Mouse (Mus musculus): ENCODE measurements at regions not wholly inside any gene's neighbourhood (a gene's known extent, or its start where the extent isn't known, plus 50 kb on each side); places are given as distances from the start of the nearest gene placed in this dataset.
A peak's percentile ranks its signal among the peaks of the same experiment; 100 is the strongest.

- H3K27ac ChIP-seq: no peak overlapping the region
- TF ChIP-seq CTCF (IDR thresholded peaks at IDR 0.05; ENCODE audit: low read depth): no peak
- H3K9me3 ChIP-seq (ENCODE audit: low read length): no peaks in the 10 kb centered on the region
- no peak overlapping the region for H3K4me3 ChIP-seq (ENCODE audit: low read length)
- DNase-seq (ENCODE audit: low spot score) (peak; percentile 5), ATAC-seq (peak; percentile 43)
- WGBS: 82% methylated on average over 4 of the region's 4 CpGs
- H3K4me1 ChIP-seq (ENCODE audit: insufficient read depth, low read length): no peaks in the 10 kb centered on the region
- H3K4me2 ChIP-seq (ENCODE audit: low read depth, low read length): no peak overlapping the region
- no peaks in the 10 kb centered on the region for H3K36me3 ChIP-seq (ENCODE audit: insufficient read depth, low read length)
- H3K9ac ChIP-seq (replicated peaks; ENCODE audit: low read length): no peak overlapping the region
- H3K27me3 ChIP-seq (ENCODE audit: insufficient read depth, low read length): no peaks in the 10 kb centered on the region
Measured at GRCm38 (mm10) chr14:111553891-111554290, 121.0 kb upstream of the Slitrk5 start.

DNA sequence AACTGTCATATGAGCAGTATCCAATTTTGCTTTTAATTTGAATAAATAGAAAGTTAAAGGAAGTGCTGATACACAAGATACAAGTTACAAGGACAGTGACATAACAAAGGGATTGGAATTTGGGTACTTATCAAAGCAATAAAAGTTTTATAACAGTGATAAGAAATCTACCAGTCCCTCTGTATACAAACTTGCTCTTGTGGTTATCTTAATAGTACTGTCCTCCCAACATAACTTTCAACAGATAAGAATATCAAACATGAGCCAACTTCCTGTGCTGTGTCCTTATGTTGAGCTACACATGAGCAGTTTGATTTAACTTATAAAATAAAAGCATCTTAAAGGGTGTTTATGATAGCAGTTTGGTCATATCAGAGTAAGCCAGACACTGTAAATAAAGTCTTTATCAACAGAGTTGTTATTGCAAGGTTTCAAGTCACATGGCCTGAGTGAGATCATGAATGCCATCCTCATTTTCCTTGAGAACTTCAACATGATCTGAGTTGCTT lies 105.5 kb upstream of the Slitrk5 start:
- no peak for DNase-seq (ENCODE audit: low spot score)
- H3K9ac ChIP-seq (replicated peaks; ENCODE audit: low read length): no peak overlapping the region
- H3K27me3 ChIP-seq (ENCODE audit: insufficient read depth, low read length): no peaks in the 10 kb centered on the region
- no peaks in the 10 kb centered on the region for H3K9me3 ChIP-seq (ENCODE audit: low read length)
- TF ChIP-seq CTCF (IDR thresholded peaks at IDR 0.05; ENCODE audit: low read depth): no peak
- H3K36me3 ChIP-seq (ENCODE audit: insufficient read depth, low read length): no peaks in the 10 kb centered on the region
- H3K4me1 ChIP-seq (ENCODE audit: insufficient read depth, low read length): no peaks in the 10 kb centered on the region
- H3K4me2 ChIP-seq (ENCODE audit: low read depth, low read length): no peak overlapping the region
- H3K27ac ChIP-seq: no peak overlapping the region
- H3K4me3 ChIP-seq (ENCODE audit: low read length): no peak overlapping the region
- ATAC-seq: no peak

DNA sequence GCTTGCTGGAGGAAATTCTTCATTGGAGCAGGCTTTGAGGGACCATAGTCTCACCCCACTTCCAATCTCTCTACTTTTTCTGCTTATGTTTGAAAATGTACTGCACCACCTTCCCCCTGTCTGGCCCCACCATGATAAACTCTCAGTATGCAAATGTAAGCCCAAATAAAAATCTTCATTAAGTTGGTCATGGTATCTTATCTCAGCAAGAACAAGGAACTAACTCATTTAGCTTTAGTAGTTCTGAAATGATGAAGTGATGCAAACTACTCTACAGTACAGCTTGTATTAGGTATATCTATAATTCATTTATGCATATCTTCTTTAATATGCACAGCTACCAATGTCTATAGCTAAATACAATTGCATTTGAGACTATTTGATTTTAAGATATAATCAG lies 97.4 kb upstream of the Slitrk5 start:
- H3K4me3 ChIP-seq (ENCODE audit: low read length): no peak overlapping the region
- no peaks in the 10 kb centered on the region for H3K9me3 ChIP-seq (ENCODE audit: low read length)
- no peak for TF ChIP-seq CTCF (IDR thresholded peaks at IDR 0.05; ENCODE audit: low read depth)
- H3K4me2 ChIP-seq (ENCODE audit: low read depth, low read length): no peak overlapping the region
- H3K9ac ChIP-seq (replicated peaks; ENCODE audit: low read length): no peak overlapping the region
- DNase-seq (ENCODE audit: low spot score): no peak
- no peaks in the 10 kb centered on the region for H3K4me1 ChIP-seq (ENCODE audit: insufficient read depth, low read length)
- no peaks in the 10 kb centered on the region for H3K27me3 ChIP-seq (ENCODE audit: insufficient read depth, low read length)
- no peak for ATAC-seq
- H3K27ac ChIP-seq: no peak overlapping the region
- no peaks in the 10 kb centered on the region for H3K36me3 ChIP-seq (ENCODE audit: insufficient read depth, low read length)

- WGBS: 74% methylated on average over 6 of the region's 6 CpGs
- TF ChIP-seq CTCF (IDR thresholded peaks at IDR 0.05; ENCODE audit: low read depth): peak; percentile 30
- no peak overlapping the region for H3K27ac ChIP-seq
- H3K27me3 ChIP-seq (ENCODE audit: insufficient read depth, low read length): no peaks in the 10 kb centered on the region
- H3K4me2 ChIP-seq (ENCODE audit: low read depth, low read length): no peak overlapping the region
- ATAC-seq (no peak), DNase-seq (ENCODE audit: low spot score) (peak; percentile 30)
- H3K36me3 ChIP-seq (ENCODE audit: insufficient read depth, low read length): no peaks in the 10 kb centered on the region
- H3K4me1 ChIP-seq (ENCODE audit: insufficient read depth, low read length): no peaks in the 10 kb centered on the region
- no peaks in the 10 kb centered on the region for H3K9me3 ChIP-seq (ENCODE audit: low read length)
- no peak overlapping the region for H3K4me3 ChIP-seq (ENCODE audit: low read length)
- H3K9ac ChIP-seq (replicated peaks; ENCODE audit: low read length): no peak overlapping the region
Measured at GRCm38 (mm10) chr14:111583076-111583475, 91.8 kb upstream of the Slitrk5 start.

- DNase-seq (ENCODE audit: low spot score) (peak; percentile 10), ATAC-seq (no peak)
- 44% methylated on average over 1 of the region's 1 CpGs for WGBS
Measured at GRCm38 (mm10) chr14:111616824-111617223, 58.1 kb upstream of the Slitrk5 start.

GRCm38 (mm10) chr14:111620821-111621220 lies 54.1 kb upstream of the Slitrk5 start:
- Histone ChIP-seq H3K27ac (no peak overlapping the region), H3K4me3 (ENCODE audit: low read length) (no peak overlapping the region), H3K9me3 (ENCODE audit: low read length) (no peaks in the 10 kb centered on the region), H3K4me1 (ENCODE audit: insufficient read depth, low read length) (no peaks in the 10 kb centered on the region), H3K9ac (replicated peaks; ENCODE audit: low read length) (no peak overlapping the region), H3K36me3 (ENCODE audit: insufficient read depth, low read length) (no peaks in the 10 kb centered on the region), H3K27me3 (ENCODE audit: insufficient read depth, low read length) (no peaks in the 10 kb centered on the region), H3K4me2 (ENCODE audit: low read depth, low read length) (no peak overlapping the region)
- WGBS: 79% methylated on average over 2 of the region's 2 CpGs
- ATAC-seq (no peak), DNase-seq (ENCODE audit: low spot score) (no peak)
- TF ChIP-seq CTCF (IDR thresholded peaks at IDR 0.05; ENCODE audit: low read depth): no peak

More at GRCm38 (mm10) chr14:111616824-111617223, 58.1 kb upstream of the Slitrk5 start:
- H3K9me3 ChIP-seq (ENCODE audit: low read length): no peaks in the 10 kb centered on the region
- TF ChIP-seq CTCF (IDR thresholded peaks at IDR 0.05; ENCODE audit: low read depth): no peak
- no peak overlapping the region for H3K27ac ChIP-seq
- H3K4me3 ChIP-seq (ENCODE audit: low read length): no peak overlapping the region
- H3K36me3 ChIP-seq (ENCODE audit: insufficient read depth, low read length): no peaks in the 10 kb centered on the region
- no peak overlapping the region for H3K4me2 ChIP-seq (ENCODE audit: low read depth, low read length)
- H3K9ac ChIP-seq (replicated peaks; ENCODE audit: low read length): no peak overlapping the region
- H3K27me3 ChIP-seq (ENCODE audit: insufficient read depth, low read length): no peaks in the 10 kb centered on the region
- no peaks in the 10 kb centered on the region for H3K4me1 ChIP-seq (ENCODE audit: insufficient read depth, low read length)
